Mouse (Mus musculus): Measurements from ENCODE around the gene Pde4b.

Gene Pde4b

DNA sequence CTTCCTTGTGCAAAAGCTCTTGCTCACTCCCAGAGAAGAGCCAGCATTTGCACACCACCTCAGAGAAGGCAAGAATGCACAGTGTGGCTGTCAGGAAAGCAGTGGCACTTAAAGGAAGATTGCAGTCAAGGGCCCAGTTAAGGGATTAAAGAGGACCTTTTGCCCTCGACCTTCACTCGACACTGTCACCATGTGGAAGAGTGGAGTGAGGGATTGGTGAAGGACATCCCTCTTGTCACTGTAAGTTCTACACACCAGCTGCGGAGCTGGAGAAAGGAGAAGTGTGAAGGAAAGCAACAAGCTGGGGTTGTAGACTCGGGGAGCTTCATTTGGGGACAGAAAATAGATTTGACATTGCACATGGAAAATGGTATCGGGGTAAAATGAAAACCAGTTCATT lies 89.9 kb downstream of the Pde4b start:
- DNase-seq (ENCODE audit: low spot score), result no peak

DNA sequence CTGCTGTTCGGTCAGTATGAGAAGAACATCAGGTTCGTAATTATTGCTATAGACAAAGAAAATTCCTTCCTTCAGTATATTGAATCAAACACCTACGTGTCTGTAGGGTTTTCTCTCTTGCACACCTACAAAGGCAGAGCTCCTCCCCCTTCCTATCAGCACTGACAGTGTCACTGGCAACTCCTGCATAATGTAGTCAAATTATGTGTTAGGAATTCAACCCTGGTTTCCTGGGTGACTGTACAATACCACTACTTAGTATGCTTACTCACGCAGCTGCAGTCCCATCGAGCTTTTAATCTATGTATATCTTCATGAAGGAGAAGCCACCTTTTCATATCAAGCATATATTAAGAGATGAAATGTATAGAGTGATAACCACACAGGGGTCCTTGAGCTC lies 99.5 kb downstream of the Pde4b start:
- no peak for DNase-seq (ENCODE audit: low spot score)

DNA sequence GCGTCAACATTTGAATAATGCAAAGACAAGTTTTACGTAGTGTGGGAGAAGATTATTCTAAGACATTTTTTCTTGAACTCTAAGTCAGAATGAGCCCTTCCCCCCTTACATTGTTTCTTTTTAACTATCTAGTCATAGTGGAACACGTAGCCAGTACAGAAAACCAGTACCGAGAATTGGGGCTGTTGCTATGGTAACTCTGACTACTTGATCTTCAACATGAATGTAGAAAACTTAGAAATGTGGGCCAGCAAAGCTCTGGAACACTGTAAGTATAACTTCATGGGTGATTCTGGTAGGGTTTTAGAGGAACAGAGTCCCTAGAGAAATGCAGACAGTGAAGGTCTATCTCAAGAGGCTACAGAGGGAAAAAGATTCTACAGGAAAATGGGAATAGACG lies 110.4 kb downstream of the Pde4b start:
- DNase-seq (ENCODE audit: low spot score), result no peak

DNA sequence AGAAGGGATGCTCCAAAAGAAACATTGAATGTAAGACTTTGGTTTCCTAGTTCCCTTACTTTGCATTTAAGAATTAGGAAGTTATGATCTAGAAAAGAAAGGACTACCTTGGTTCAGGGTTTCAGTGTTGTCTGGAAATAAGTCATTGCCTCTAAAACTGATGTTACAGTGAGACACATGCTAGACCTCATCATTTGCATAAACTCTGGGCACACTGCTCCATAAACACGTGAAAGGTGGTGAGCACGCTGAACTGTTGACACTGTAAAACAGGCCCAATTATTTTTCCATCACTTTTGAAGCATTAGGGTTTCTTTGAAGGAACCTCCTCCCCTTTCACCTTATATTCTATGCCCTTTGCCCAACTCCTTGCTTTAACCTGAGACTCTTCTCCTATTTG lies 122.4 kb downstream of the Pde4b start:
- no peak for DNase-seq (ENCODE audit: low spot score)

DNA sequence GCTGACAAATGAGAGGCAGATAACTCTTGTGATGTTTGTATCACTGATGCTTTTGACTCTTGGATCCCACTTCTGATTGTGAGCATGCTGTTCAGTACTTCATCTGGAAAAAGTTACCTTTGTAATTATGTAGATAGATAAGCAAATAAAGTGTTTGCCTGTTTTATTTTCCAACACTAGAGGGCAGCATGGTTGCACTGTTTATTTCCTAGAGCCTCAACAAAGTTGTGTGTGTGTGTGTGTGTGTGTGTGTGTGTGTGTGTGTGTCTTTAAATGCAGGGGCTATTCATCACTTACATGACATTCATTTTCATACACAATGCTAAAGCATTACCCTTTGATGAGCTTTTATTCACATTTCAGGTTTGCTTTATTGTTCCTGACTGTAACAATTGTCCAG lies 139.4 kb downstream of the Pde4b start:
- peak; percentile 17 for DNase-seq (ENCODE audit: low spot score)

DNA sequence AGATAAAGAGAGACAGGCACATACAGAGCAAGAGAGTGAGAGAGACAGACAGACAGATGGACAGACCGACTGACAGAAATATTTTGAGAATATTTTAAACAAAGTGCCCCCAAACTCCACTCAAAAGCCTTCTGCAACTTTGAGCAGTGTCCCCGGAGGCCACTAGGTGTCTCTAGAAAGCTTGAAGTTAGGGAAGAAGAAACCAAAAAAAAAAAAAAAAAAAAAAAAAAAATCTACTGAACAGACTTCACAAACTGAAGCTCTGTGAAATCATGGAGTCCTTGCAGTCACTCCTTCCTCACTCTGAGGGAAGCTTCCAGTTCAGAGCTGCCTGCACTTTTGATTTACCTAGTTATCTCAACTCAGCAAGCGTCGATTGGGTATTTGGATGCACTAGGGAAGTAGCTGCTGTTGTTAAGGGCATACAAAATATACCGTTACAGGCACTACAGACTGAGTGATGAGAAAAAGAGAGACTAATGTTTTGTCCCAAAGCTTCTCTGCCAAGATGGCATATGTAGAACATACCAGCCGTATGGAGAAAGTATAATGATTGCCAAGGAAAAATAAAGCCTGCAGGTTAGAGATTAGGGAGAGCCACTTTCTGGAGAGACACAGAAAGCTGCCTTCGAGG lies 141.7 kb downstream of the Pde4b start:
- DNase-seq (ENCODE audit: low spot score), result peak; percentile 62

DNA sequence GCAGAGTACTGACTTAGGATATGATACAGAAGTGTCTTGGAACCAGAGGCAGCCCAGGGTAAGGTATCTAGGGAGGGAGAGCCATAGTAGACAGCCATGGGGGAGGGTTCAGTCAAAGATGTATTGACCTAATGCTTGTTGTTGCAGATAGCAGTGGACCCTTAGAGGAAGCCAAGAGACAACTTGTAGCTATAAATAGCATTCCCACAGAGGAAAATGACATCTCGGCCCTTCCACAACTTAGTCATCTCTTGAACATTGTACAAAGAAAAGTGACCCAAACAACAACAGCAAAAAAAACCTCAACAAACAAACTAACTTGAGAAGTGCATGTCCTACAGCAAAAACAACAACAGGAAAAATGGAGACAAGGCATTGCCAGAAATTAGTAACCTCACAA lies 143.6 kb downstream of the Pde4b start:
- DNase-seq (ENCODE audit: low spot score), result no peak

DNA sequence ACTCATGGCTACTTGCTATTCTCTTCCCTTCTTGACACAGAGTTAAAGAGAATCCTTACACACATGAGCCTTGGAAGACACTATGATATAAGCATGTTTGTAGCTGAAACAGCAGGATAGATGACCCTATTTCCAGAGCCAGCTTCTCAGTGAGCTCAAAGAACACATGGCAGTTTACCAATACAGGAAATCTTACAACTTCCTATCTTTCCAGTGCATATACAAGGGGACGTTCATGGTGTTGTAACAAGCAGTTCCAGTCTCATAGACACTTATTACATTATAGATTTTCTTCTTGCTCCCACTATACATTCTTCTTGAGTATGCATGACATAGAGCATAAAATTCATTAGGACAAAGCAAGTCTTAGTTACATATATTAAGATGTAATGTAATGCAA lies 146.3 kb downstream of the Pde4b start:
- no peak for DNase-seq (ENCODE audit: low spot score)

DNA sequence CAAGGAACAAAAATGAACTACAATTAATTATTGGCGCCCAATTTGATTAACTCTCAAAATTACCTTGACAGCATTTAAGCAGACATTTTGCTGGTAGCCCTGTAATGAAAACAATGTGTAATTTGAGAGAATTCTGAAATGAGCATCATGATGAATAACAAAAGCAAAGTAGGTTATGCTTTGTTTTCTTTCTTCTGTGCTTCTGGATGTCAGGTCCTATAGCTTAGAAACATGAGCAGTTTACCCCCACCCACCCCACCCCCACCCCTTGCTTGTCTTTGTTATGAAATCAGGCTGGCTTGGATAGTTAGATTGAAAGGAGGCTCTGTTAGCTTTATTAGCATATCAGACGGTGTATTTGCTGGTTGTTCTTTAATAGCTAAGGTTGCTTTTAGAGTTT lies 147.8 kb downstream of the Pde4b start:
- no peak for DNase-seq (ENCODE audit: low spot score)

DNA sequence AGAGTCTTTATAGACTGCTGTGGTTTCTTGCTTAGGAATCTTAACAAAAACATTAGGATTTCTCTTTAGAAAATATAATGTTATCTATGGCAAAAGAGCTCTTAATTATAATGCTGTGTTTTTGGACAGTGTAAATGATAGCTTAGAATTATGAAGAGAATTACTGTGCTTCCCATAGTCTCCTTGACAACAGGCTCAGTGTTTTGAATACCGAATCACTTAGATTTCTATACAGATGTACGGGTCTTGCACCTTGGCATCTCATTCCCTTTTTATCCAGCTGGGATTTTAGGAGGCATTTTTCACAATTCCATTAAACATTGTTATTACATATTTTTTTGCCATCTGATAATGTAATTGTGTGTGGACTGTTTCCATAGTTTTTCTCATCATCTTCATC lies 151.8 kb downstream of the Pde4b start:
- DNase-seq (ENCODE audit: low spot score), result no peak

DNA sequence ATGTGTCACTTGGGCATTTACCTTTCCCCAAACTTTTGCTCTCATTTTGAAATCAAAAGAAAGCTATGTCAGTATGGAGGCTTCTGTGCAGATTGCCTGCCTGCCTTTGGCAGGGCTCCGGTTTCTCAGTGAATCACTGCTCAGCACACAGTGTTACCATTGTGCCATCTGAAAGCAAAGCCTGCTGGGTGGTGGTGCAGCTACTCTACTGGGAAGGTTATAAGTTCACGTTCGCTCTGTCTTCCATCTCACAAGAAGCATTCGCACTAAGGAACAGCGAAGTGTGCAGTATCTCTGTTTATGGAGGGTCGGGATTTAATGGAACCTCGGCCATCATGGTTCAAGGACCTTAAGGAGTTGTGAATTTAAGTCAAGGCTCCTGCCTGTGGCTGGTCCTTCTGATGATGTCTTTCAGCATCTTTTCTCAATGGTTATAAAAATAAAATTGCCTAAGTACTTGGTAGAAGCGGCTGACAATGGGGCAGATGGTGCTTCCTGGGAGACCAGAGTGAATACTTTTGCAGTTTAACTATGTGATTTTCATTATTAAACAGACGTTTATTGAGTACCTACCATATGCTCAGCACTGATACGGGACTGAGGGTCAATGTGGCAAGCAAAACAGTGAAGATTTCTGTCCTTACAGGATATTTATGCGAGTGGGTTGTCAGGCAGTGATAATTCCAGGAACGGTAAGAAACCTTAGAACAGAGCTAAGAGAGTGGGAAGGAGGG lies 152.5 kb downstream of the Pde4b start:
- no peak for DNase-seq (ENCODE audit: low spot score)

DNA sequence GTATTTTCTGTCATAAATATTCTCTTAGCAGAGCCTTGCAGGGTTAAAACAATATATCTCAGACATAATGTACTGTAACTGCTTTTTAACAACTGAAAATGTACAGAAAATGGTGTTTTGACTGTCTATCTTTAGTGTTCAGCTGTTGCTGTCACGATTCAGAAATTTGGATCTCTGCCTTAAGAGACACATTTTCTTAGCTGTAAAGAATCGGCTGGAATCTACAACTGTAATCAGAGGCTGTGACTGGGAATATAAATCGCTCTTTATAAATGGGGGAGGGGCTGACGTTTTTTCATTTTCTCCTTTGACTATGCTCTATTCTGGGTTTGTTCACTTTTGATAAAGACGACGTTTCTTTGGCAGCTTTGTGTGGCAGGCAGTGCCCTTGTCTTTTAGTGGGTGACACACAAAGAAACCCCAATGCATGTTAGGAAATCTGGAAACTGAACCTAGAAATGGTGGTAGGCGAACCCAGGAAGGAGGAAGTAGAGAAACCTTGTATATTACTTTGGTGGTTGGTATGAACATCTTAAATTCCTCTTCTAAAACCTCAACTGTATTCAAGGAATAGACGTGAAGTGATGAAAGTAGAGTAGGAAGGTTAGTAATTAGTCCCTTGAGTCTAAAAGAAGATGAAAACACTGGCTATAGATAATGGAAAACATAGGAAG lies 153.5 kb downstream of the Pde4b start:
- no peak for DNase-seq (ENCODE audit: low spot score)

DNA sequence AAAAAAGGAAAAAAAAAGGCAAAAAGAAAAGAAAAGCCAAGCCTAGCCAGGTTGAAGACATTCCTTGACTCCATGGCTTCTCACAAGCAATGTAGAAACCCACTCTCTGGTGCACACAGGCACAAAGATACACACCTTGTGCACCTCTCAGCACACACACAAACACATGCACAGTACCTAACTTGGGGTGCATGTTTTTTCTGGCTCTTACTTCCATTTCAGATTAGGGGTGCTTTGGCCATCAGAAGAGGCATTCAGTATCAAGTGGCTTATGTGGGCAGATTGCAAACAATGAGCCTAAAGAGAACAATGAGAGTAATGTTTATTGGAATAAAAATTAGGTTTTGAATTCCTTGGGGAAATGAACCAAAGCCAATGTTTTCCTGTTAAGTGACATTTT lies 166.7 kb downstream of the Pde4b start:
- no peak for DNase-seq (ENCODE audit: low spot score)

DNA sequence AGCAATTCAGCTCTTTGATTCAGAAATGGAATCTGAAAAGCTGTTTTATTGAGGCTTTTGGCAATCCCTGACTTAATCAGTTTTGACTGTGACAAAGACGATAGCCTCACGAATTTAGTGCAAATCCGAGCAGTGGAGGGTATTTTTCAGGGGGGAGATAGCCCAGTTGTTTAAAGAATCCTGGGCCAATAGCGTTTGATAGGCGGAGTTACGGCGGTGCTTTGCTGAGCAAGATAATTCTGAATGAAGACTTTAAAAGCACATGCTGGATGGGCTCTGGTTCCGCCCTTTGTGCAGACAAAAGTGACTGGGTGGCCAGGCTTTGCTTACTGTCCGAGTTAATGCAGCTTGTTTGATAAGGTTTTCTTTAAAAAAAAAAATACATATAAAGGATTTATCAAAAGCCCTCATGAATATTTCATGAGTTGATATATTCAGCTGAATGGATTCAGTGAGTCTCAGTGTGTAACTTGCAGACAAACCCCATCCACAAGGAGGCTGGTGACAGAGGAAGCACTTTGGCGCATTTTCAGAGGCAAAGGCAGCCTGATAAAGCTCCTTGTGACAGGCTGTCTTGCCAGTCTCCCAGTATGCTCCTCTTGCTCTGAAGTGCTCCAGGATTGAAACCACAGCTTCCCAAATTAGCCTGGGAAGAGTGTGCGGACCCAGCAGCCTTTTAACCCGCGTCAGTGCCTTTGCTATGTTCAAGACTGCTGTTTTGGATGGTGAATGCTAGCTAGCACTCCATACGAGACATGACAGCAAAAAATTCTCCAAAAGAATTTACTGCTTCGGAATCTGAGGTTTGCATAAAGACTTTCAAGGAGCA lies 167.3 kb downstream of the Pde4b start:
- DNase-seq (ENCODE audit: low spot score), result peak; percentile 11

DNA sequence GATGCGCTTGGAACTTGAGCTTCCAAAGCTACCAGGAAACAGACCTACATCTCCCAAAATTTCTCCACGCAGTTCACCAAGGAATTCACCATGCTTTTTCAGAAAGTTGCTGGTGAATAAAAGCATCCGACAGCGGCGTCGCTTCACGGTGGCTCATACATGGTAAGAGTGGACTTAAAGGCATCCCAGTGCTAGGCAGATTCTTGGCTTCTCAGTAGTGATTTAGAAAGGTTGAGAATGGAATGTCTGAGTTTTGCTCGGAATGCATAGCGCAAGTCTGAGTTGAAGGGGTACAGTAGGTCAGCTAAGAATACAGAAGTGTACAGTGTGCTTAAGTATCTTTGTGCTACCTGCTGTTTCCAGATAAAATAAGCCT lies 167.9 kb downstream of the Pde4b start:
- DNase-seq (ENCODE audit: low spot score), result no peak

DNA sequence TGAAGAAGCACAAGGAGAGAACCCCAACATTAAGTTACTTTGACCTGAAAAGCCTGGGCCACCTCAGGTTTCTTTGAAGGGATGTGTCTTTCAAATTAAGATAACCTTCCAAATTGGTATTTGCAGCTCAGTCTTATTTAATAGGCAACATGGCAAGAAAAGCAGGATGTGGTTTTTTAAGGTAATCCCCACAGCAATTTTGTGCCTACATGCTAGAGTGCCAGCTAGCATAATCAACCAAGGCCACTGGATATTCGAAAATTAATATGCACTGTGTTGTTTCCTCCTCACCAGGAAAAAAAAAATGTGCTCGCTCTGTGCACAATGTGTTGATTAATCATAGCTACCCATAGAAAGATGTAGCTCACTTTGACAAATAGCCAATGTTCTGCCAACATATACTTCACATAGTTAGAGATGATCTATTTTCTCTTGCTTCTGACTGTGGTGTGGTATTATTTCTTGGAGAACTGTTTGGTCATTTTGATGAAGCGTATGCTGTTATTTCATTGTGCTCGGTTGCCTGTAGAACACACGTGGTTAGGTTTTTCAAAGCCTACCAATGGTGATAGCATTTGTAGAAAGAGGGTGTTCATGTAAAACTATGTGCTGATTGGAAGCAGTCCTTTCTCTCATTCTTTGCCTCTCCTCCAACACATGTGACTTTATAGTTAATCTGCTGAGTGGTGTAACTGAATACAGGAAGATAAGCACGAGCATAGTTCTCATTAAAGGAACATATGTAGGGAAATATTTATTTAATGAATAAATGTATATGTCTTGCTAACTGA lies 169.0 kb downstream of the Pde4b start:
- DNase-seq (ENCODE audit: low spot score), result no peak

DNA sequence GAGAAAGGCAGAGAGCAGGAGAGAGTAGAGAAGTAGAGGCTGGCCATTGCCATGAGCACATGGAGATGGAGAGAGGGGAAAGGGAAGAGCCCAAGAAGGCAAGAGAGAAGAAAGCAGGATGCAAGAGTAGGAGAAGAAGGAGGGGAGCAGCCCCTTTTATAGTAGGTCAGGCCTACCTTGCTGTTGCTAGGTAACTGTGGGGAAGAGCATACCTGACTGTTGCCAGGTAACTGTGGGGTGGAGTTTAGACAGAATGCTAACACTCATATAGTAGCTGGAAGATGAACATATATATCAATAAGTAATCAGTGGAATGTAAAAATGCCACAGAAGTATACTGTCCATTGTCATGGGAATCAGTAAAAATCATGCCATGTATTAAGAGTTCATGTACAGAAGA lies 172.9 kb downstream of the Pde4b start:
- DNase-seq (ENCODE audit: low spot score), result no peak

DNA sequence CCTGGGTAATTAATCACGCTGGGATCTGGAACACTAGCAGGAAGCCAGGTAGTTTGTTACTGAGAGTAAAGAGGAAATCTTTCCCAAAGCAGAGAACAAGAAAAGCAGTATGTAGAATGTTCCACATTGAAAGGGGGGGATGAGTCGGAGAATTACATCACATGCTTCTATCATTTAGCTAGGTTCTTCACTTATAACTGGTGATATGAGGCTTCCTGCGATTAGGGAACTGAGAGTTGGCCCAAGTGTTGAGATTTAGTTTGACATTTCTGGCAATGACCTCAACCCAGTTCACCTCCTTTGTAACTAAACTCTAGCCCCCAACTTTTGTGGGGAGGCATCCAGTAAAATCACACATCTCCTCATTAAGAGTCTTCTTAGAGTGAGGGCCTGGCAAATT lies 185.0 kb downstream of the Pde4b start:
- no peak for DNase-seq (ENCODE audit: low spot score)

DNA sequence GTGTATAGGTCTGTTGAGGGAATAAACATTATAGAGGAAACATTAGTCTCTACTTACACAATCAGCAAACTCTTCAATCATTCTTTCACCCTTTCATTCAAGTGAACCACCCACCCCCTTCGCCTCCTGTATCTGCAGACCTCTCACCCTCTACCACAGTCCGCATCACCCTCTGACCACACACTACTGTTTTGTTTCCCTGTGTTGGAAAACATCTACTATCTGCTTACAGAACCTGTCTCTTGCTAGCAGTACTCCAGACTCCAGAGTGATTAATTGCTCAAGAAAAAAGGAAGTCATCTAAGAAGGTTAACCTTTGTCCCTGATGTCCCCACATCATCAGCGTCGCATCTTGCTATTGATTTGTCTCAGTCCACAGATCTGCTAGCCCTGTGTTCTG lies 185.4 kb downstream of the Pde4b start:
- DNase-seq (ENCODE audit: low spot score), result no peak

DNA sequence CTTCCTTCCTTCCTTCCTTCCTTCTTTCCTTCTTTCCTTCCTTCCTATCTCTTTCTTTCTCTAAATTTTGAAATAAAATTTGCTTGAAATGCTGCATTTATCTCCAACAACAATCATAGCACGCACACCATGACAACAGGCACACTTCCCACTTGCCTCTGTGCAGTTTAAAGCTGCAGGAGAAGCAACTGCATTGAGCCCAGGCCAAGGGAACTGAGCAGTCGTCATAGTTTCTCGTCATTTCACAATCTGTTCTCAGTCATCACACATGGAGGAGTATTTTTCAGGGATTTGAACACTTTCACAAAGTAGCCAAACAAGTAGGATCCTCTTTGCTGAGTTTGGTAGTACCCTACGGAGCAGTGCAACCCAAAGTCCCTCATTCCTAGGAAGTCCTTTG lies 188.4 kb downstream of the Pde4b start:
- DNase-seq (ENCODE audit: low spot score), result no peak

DNA sequence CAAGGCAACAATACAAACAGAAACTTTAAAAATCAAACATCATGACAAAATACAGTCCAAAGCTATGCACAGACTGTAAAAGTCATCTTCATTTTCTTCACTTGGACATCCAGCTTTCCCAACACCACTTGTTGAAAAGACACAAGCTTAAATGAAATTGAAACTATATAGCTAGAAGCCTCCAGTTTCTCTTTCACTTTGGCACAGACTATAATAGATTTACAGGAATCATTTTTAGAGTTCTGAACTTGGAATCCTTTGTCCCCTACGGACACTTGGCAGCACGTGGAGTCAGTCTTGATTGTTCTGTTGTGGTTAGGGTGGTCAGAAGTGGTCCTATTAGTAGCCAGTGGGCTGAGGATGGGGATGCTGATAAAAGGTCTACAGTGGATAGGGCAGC lies 191.6 kb downstream of the Pde4b start:
- DNase-seq (ENCODE audit: low spot score), result no peak

DNA sequence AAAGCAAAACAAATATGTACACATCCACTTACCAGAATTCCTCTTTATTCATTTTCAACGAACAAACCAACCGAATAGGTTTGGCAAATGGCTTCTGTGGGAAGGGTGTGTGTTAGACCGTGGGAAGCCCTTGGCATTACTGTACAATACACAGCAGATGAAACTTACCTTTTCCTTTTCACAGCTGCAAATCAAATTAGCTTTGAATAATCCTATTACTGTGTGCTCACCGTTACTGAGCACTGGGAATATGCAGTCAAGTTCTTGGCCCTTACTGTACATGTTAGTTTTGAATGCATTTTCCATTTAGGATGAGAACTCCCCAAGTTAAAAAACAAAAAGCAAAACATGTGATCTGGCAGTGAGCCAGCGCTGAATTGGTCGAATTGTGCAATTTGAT lies 199.8 kb downstream of the Pde4b start:
- no peak for DNase-seq (ENCODE audit: low spot score)
